Mouse (Mus musculus) neural tube, embryonic 13.5 days (tissue): ENCODE results near the gene Hspg2. TPM values are rescaled to one million over a fixed set of nuclear protein-coding genes. Genes with fewer than 3 reads are reported as not detected.
A peak's percentile ranks its signal among the peaks of the same experiment; 100 is the strongest.

Source experiments
- ATAC-seq: fragments of 200-750 bp; cut with Nextera tagmentation; 2 replicates; pipeline ENCODE4 v1.8.0; 2017; ENCODE audit warnings: low read depth, mild to moderate bottlenecking, moderate TSS enrichment, moderate library complexity
- H3K27ac ChIP-seq: fragments of 300-500 bp; sonication (generic); replicated peaks from 2 replicates; pipeline ENCODE4 v1.5.1; 2015; ENCODE audit warnings: moderate library complexity, mild to moderate bottlenecking, inconsistent platforms
- H3K27me3 ChIP-seq: fragments of 300-500 bp; sonication (generic); 2 replicates; pipeline ENCODE4 v1.6.1; 2015; ENCODE audit warnings: mild to moderate bottlenecking, inconsistent platforms
- H3K36me3 ChIP-seq: fragments of 300-500 bp; sonication (generic); 2 replicates; pipeline ENCODE4 v1.6.1; 2015; ENCODE audit warnings: mild to moderate bottlenecking, inconsistent platforms
- H3K4me1 ChIP-seq: fragments of 300-500 bp; sonication (generic); replicated peaks from 2 replicates; pipeline ENCODE4 v1.6.1; 2015; ENCODE audit warnings: inconsistent platforms
- H3K4me2 ChIP-seq: fragments of 300-500 bp; sonication (generic); 2 replicates; pipeline ENCODE4 v1.6.1; 2015; ENCODE audit warnings: inconsistent platforms, mild to moderate bottlenecking, moderate library complexity
- H3K4me3 ChIP-seq: fragments of 300-500 bp; sonication (generic); 2 replicates; pipeline ENCODE4 v1.5.1; 2015; ENCODE audit warnings: mild to moderate bottlenecking, inconsistent platforms
- H3K9ac ChIP-seq: fragments of 300-500 bp; sonication (generic); 2 replicates; pipeline ENCODE4 v1.6.1; 2015; ENCODE audit warnings: moderate library complexity, mild to moderate bottlenecking, inconsistent platforms
- H3K9me3 ChIP-seq: fragments of 300-500 bp; sonication (generic); 2 replicates; pipeline ENCODE4 v1.6.1; 2016; ENCODE audit warnings: inconsistent platforms
- WGBS: fragments of 180-500 bp; shearing (Covaris S2); methylation state at CpG from one replicate; pipeline ENCODE4 v1.1.7; 2015; 5-methylcytosine and 5-hydroxymethylcytosine counted together
- polyA plus RNA-seq: library from polyadenylated mRNA; unstranded; fragments of >200 nt; fragmentation: Nextera tagmentation; extraction: Ambion mirVana; gene quantifications from 2 replicates; pipeline ENCODE4 v1.2.1, GENCODE M21; 2015

Hspg2 gene
- polyA plus RNA-seq, 1 experiment from 2014 or later = 8.6 TPM

- ATAC-seq = no peak
- no peaks in the 10 kb centered on the region for H3K9me3 ChIP-seq
- H3K4me2 ChIP-seq = no peak overlapping the region
- no peak overlapping the region for H3K4me3 ChIP-seq
- H3K27ac ChIP-seq = no peak overlapping the region
- 87% methylated on average over 13 of the region's 13 CpGs for WGBS
- no peak overlapping the region for H3K9ac ChIP-seq
- peaks cover 71% of the 10 kb centered on the region for H3K4me1 ChIP-seq
- peaks cover 5% of the 10 kb centered on the region; the same call in 1 of the 2 replicates for H3K27me3 ChIP-seq
- H3K36me3 ChIP-seq = no peaks in the 10 kb centered on the region
Measured at GRCm38 (mm10) chr4:137475271-137476050, 6.9 kb downstream of the Hspg2 start.

GRCm38 (mm10) chr4:137476065-137476760 is 7.6 kb downstream of the Hspg2 start:
- WGBS = 31% methylated on average over 10 of the region's 10 CpGs
- peak overlapping the region; percentile 15 for H3K27ac ChIP-seq
- H3K4me3 ChIP-seq = no peak overlapping the region
- peak overlapping the region; percentile 39 for H3K4me2 ChIP-seq
- peaks cover 10% of the 10 kb centered on the region for H3K27me3 ChIP-seq
- H3K36me3 ChIP-seq = no peaks in the 10 kb centered on the region
- ATAC-seq = 0 out of 2 replicates have a peak, but pooled peaks have one; percentile 6
- peak overlapping the region; percentile 56 for H3K9ac ChIP-seq
- peaks cover 71% of the 10 kb centered on the region for H3K4me1 ChIP-seq
- H3K9me3 ChIP-seq = no peaks in the 10 kb centered on the region

DNA sequence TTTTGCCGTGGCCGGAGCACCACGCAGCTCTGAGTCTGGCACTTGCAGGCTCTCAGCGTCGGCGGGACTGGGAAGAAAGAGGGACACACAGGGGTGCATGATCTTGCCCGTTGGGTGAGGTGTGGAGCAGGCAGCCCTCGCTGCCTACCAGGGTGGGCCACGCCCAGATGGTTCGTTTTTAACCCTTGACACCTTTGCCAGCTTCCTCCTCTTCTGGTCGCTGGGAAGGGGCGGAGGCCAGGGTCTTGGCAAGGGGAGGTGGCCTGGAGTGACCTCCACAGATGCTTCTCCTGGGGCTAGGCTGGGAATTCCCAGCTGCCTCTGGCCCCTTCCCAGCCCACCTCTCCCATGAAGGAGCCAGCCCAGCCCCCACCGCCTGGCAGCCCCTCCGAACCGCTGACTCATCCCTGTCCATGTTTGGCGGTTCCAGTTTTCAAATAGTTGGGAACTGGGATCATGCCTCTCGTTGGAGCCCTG is 8.2 kb downstream of the Hspg2 start:
- 24% methylated on average over 17 of the region's 17 CpGs for WGBS
- peak overlapping the region; percentile 56 for H3K9ac ChIP-seq
- H3K27me3 ChIP-seq = peaks cover 10% of the 10 kb centered on the region

DNA sequence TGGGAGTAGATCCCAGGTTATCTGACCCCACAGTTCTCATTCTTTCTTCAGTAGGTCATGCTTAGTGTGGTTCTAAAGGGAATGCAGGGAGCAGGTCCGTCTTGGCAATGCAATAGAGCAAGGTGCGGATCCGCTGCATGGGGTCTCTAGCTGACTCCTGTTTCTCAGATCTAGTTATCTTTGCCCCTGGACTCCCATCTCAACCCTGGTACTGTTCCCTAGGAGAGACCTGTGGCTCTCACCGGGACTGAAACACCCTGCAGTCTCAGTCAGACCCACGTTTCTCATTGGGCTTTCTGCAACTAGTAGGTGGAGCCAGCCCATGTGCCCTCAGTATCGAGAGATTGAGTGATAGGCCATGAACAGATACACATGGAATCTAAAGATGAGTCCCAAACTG is 9.0 kb downstream of the Hspg2 start:
- WGBS = 57% methylated on average over 6 of the region's 6 CpGs
- peaks cover 10% of the 10 kb centered on the region for H3K27me3 ChIP-seq
- H3K9ac ChIP-seq = no peak overlapping the region
- no peak overlapping the region for H3K4me2 ChIP-seq
- H3K36me3 ChIP-seq = no peaks in the 10 kb centered on the region
- H3K27ac ChIP-seq = no peak overlapping the region
- no peak for ATAC-seq
- H3K4me3 ChIP-seq = no peak overlapping the region
- peaks cover 82% of the 10 kb centered on the region for H3K4me1 ChIP-seq
- no peaks in the 10 kb centered on the region for H3K9me3 ChIP-seq

More for the DNA sequence above, 8.2 kb downstream of the Hspg2 start:
- Histone ChIP-seq H3K4me3 (no peak overlapping the region), H3K27ac (peak overlapping the region; percentile 15), H3K4me2 (peak overlapping the region; percentile 39), H3K36me3 (no peaks in the 10 kb centered on the region), H3K9me3 (no peaks in the 10 kb centered on the region), H3K4me1 (peaks cover 73% of the 10 kb centered on the region)
- ATAC-seq = 0 out of 2 replicates have a peak, but pooled peaks have one; percentile 11

DNA sequence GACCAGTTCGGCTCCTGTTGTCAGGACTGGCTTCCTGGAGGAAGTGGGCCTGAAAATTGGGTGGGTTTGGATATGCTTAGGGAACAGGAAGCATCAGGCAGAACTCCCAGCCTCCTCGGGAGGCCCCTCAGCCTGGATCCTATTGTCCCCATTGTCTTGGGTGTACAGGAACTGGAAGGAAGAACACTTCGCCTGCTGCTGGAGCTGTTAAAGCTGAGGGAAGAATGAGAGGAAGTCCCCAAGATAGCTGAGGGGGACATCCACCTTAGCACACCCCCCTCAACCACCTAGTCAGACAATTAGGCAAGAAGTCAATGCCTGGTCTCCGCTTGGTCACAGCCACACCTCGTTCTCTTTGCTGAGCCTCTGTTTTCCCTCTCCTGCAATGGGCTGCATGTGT is 9.7 kb downstream of the Hspg2 start:
- WGBS = 57% methylated on average over 5 of the region's 5 CpGs
- H3K9me3 ChIP-seq = no peaks in the 10 kb centered on the region
- no peak overlapping the region for H3K4me3 ChIP-seq
- no peak overlapping the region for H3K4me2 ChIP-seq
- H3K27me3 ChIP-seq = peaks cover 10% of the 10 kb centered on the region
- H3K9ac ChIP-seq = no peak overlapping the region
- H3K36me3 ChIP-seq = no peaks in the 10 kb centered on the region
- no peak for ATAC-seq
- H3K4me1 ChIP-seq = peaks cover 79% of the 10 kb centered on the region
- peak overlapping the region; percentile 46 for H3K27ac ChIP-seq

DNA sequence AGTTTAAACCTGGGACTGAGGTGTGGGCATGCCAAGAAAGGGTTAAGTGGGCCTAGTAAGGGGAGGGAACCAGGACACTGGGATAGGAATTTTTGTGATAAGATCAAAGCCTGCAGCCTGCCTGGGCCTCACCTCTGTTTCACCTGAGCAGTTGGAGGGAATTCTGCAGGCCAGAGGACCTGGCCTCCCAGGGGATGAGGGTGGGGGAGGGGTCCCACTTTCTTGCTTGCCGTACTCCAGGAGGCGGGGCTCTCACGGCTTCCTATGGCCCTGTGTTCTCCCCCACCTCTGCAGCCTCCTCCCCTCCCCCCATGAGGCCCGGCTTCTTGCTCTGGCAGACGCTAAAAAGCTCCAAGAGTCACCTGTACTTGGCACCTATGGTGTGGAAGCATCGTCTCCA is 11.2 kb downstream of the Hspg2 start:
- peaks cover 10% of the 10 kb centered on the region for H3K27me3 ChIP-seq
- H3K27ac ChIP-seq = no peak overlapping the region
- H3K9me3 ChIP-seq = no peaks in the 10 kb centered on the region
- peak overlapping the region; percentile 34; the same call in 1 of the 2 replicates for H3K9ac ChIP-seq
- no peak overlapping the region for H3K4me2 ChIP-seq
- WGBS = 9% methylated on average over 6 of the region's 6 CpGs
- no peaks in the 10 kb centered on the region for H3K36me3 ChIP-seq
- ATAC-seq = no peak
- H3K4me3 ChIP-seq = no peak overlapping the region
- peaks cover 78% of the 10 kb centered on the region for H3K4me1 ChIP-seq

- no peak for ATAC-seq
- H3K27ac ChIP-seq = no peak overlapping the region
- 17% methylated on average over 19 of the region's 19 CpGs for WGBS
Measured at GRCm38 (mm10) chr4:137480191-137480992, 11.8 kb downstream of the Hspg2 start.

DNA sequence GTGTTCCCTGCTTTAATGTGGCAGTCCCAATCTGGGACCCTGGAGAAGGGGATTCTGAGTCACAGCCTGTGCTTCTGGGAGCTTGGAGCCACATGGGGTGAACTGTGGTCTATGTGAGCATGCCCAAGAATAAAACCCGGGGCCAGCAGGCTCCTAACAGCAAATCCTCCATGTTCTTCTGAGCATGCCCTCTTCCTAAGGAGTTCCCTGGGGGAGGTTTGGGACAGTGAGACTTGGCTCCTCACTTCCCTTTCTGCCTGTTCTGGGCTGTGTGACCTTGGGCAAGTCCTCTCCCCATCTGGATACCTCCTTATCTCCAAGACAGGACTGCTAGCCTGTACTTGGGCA is 12.4 kb downstream of the Hspg2 start:
- no peak for ATAC-seq

More at GRCm38 (mm10) chr4:137480191-137480992, 11.8 kb downstream of the Hspg2 start:
- Histone ChIP-seq H3K27me3 (peaks cover 10% of the 10 kb centered on the region), H3K9ac (no peak overlapping the region), H3K4me1 (peaks cover 84% of the 10 kb centered on the region), H3K36me3 (no peaks in the 10 kb centered on the region), H3K4me2 (no peak overlapping the region), H3K9me3 (no peaks in the 10 kb centered on the region), H3K4me3 (no peak overlapping the region)

GRCm38 (mm10) chr4:137481381-137482030 is 12.9 kb downstream of the Hspg2 start:
- 47% methylated on average over 13 of the region's 13 CpGs for WGBS
- no peak for ATAC-seq
- no peak overlapping the region for H3K4me2 ChIP-seq

More for the DNA sequence above, 12.4 kb downstream of the Hspg2 start:
- no peak overlapping the region for H3K4me2 ChIP-seq
- peaks cover 88% of the 10 kb centered on the region for H3K4me1 ChIP-seq
- no peak overlapping the region for H3K9ac ChIP-seq
- no peak overlapping the region for H3K27ac ChIP-seq
- H3K36me3 ChIP-seq = no peaks in the 10 kb centered on the region
- H3K9me3 ChIP-seq = no peaks in the 10 kb centered on the region
- H3K4me3 ChIP-seq = no peak overlapping the region
- peaks cover 10% of the 10 kb centered on the region for H3K27me3 ChIP-seq
- 19% methylated on average over 1 of the region's 1 CpGs for WGBS

GRCm38 (mm10) chr4:137483871-137484270 is 15.3 kb downstream of the Hspg2 start:
- no peak overlapping the region for H3K4me2 ChIP-seq
- H3K27me3 ChIP-seq = peaks cover 10% of the 10 kb centered on the region
- 77% methylated on average over 16 of the region's 16 CpGs for WGBS
- ATAC-seq = no peak
- H3K9ac ChIP-seq = no peak overlapping the region
- H3K9me3 ChIP-seq = no peaks in the 10 kb centered on the region
- peaks cover 88% of the 10 kb centered on the region for H3K4me1 ChIP-seq
- no peaks in the 10 kb centered on the region for H3K36me3 ChIP-seq
- no peak overlapping the region for H3K27ac ChIP-seq
- no peak overlapping the region for H3K4me3 ChIP-seq

More at GRCm38 (mm10) chr4:137481381-137482030, 12.9 kb downstream of the Hspg2 start:
- Histone ChIP-seq H3K36me3 (no peaks in the 10 kb centered on the region), H3K4me1 (peaks cover 88% of the 10 kb centered on the region), H3K27ac (no peak overlapping the region), H3K9me3 (no peaks in the 10 kb centered on the region), H3K27me3 (peaks cover 10% of the 10 kb centered on the region), H3K4me3 (no peak overlapping the region), H3K9ac (no peak overlapping the region)

- Histone ChIP-seq H3K9me3 (no peaks in the 10 kb centered on the region), H3K4me2 (no peak overlapping the region), H3K36me3 (no peaks in the 10 kb centered on the region), H3K9ac (no peak overlapping the region), H3K27ac (0 out of 2 replicates have a peak overlapping the region, but pooled peaks have one; percentile 28), H3K27me3 (peaks cover 5% of the 10 kb centered on the region; the same call in 1 of the 2 replicates), H3K4me3 (no peak overlapping the region), H3K4me1 (peaks cover 88% of the 10 kb centered on the region)
- ATAC-seq = no peak
- 70% methylated on average over 7 of the region's 7 CpGs for WGBS
Measured at GRCm38 (mm10) chr4:137484586-137484985, 16.0 kb downstream of the Hspg2 start.
